29 mouse cellular contexts compared by ENCODE assay signal in the genomic region with DNA sequence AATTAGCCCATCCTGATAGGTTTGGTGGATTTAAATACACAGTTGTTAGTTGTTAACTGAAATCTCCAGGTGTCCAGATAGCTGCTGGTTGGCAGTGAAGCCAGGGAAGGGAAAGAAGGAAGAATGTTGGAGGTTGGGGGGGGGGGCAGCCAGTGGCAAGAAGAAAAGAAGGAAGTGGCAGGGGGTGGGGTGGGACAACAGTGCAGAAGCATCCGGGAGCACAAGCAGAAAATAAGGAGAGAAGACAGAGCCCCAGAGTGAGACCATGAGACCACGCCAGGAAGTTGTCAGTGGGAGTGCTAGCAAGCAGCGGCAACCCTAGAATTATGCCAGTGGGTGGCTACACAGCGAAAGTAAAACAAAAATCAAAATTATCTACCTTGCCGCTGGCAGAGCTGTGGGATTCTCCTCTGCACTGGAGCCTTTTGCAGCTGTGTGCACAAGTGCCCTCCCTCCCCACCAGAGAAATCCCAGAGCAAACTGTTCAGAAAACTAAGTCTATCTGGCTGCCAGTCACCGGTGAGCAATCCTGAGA.
DNase-seq lines count a peak whose midpoint lies in the region; ATAC-seq and TF ChIP-seq lines count a peak whose summit lies in the region.
"Had no signal": no experiment of that assay in that cellular context is flagged by ENCODE, and none has a peak within 500 bp of the region (broad histone marks: within the 10 kb centered on the region; RNA-seq: fewer than 3 reads in every experiment).

No protein-coding gene starts in this region.

- H3K4me1 ChIP-seq in midbrain, embryonic 16.5 days (ENCODE audit: control insufficient read depth, insufficient read depth, low read length), result no peaks in the 10 kb centered on the region
- H3K4me1 ChIP-seq: forebrain, embryonic 13.5 days; liver, embryonic 13.5 days; midbrain, embryonic 13.5 days; neural tube, embryonic 15.5 days had no signal

- DNase-seq in frontal cortex, postnatal 10 days (ENCODE audit: low spot score in 2 of 2), result no peak
- DNase-seq in left cerebral cortex, adult 2 months (ENCODE audit: extremely low spot score in 1 of 2, low spot score in 2 of 2), result peak; percentile 20 to 28
- no peak for DNase-seq in left cerebral cortex, adult 8-10 months (ENCODE audit: low spot score in 2 of 2)
- peak; percentile 62 for DNase-seq in brain, adult 2 months (ENCODE audit: low read depth, low spot score)
- DNase-seq: adrenal gland, adult 2 months; adrenal gland, postnatal 36 days; cerebellum, adult 2 months; cerebellum, postnatal 14 days; heart, postnatal 36 days; kidney, adult 8-10 months; kidney, postnatal 4 days; liver, embryonic 13.5 days; lung, adult 18-20 months; lung, postnatal 4 days; thymus, postnatal 14 days had no signal

- no peak overlapping the region for H3K27ac ChIP-seq in left cerebral cortex, adult 2 months
- no peak overlapping the region for H3K27ac ChIP-seq in midbrain, embryonic 16.5 days (ENCODE audit: low read length)
- H3K27ac ChIP-seq: forebrain, embryonic 13.5 days; hindbrain, embryonic 12.5 days; hindbrain, postnatal 0 days; kidney, postnatal 0 days; limb, embryonic 15.5 days; liver, embryonic 13.5 days; midbrain, embryonic 13.5 days; neural tube, embryonic 15.5 days had no signal

- H3K4me2 ChIP-seq in midbrain, embryonic 16.5 days (ENCODE audit: low read length), result no peak overlapping the region
- H3K4me2 ChIP-seq: forebrain, embryonic 13.5 days; heart, embryonic 11.5 days; hindbrain, embryonic 12.5 days; limb, embryonic 15.5 days; liver, embryonic 13.5 days; midbrain, embryonic 13.5 days; neural tube, embryonic 15.5 days had no signal

- H3K27me3 ChIP-seq in midbrain, embryonic 16.5 days (ENCODE audit: control insufficient read depth, insufficient read depth, low read depth, low read length), result no peaks in the 10 kb centered on the region
- H3K27me3 ChIP-seq: forebrain, embryonic 13.5 days; hindbrain, embryonic 12.5 days; limb, embryonic 15.5 days; liver, embryonic 13.5 days; midbrain, embryonic 13.5 days; neural tube, embryonic 15.5 days had no signal

- intact Hi-C loops in left cerebral cortex, adult 2 months (cut with DNase I), result loop anchor here (5.0 to 10.0 kb wide), 2 partner anchors 246 to 401 kb away; partner anchors contain the start of gene Plxna4

- no peak overlapping the region for H3K9ac ChIP-seq in midbrain, embryonic 16.5 days (ENCODE audit: low read depth, low read length)
- H3K9ac ChIP-seq: forebrain, embryonic 13.5 days; hindbrain, embryonic 12.5 days; limb, embryonic 15.5 days; liver, embryonic 13.5 days; midbrain, embryonic 13.5 days; neural tube, embryonic 15.5 days had no signal

- H3K4me3 ChIP-seq in left cerebral cortex, adult 2 months, result no peak overlapping the region
- H3K4me3 ChIP-seq in midbrain, embryonic 16.5 days (ENCODE audit: low read depth, low read length), result no peak overlapping the region
- H3K4me3 ChIP-seq: forebrain, embryonic 13.5 days; hindbrain, embryonic 12.5 days; limb, embryonic 15.5 days; liver, embryonic 13.5 days; midbrain, embryonic 13.5 days; neural tube, embryonic 15.5 days had no signal

- 74% methylated on average over 6 of the region's 6 CpGs for WGBS in midbrain, embryonic 16.5 days

- H3K36me3 ChIP-seq in midbrain, embryonic 16.5 days (ENCODE audit: control insufficient read depth, insufficient read depth, low read length), result peaks cover 3% of the 10 kb centered on the region
- H3K36me3 ChIP-seq: hindbrain, embryonic 12.5 days; limb, embryonic 15.5 days; liver, embryonic 13.5 days had no signal

- no peaks in the 10 kb centered on the region for H3K9me3 ChIP-seq in midbrain, embryonic 16.5 days (replicated peaks; ENCODE audit: control insufficient read depth, low read length, poor library complexity, severe bottlenecking)
- H3K9me3 ChIP-seq: forebrain, embryonic 13.5 days; hindbrain, embryonic 12.5 days; limb, embryonic 15.5 days; liver, embryonic 13.5 days; midbrain, embryonic 13.5 days; neural tube, embryonic 15.5 days had no signal

- ATAC-seq in frontal cortex, adult (ENCODE audit: low TSS enrichment), result peak; percentile 65; the same call in 1 of the 2 replicates
- ATAC-seq in megakaryocyte progenitor cell, adult 5-6 weeks (replicated peaks; ENCODE audit: poor library complexity), result peak; percentile 24
- no peak for ATAC-seq in midbrain, embryonic 16.5 days
- ATAC-seq: activated CD4-positive, CD25-positive, alpha-beta regulatory T cell, adult 4 months; forebrain, embryonic 13.5 days; hindbrain, postnatal 0 days; intestine, embryonic 16.5 days; lung, postnatal 0 days; midbrain, embryonic 13.5 days had no signal

- TF ChIP-seq CTCF in left cerebral cortex, adult 2 months (IDR thresholded peaks at IDR 0.05), result no peak; the same call in 1 of the 2 replicates

Comparison
In these comparisons a context has a peak if more than half of its experiments do, and no peak if none do; other contexts are left out.
1. DNase-seq: peak in left cerebral cortex, adult 2 months (2 of 2) and brain, adult 2 months (single experiment); none in frontal cortex, postnatal 10 days (0 of 2) and left cerebral cortex, adult 8-10 months (0 of 2).